Mouse (Mus musculus) left cerebral cortex, adult 8-10 months (tissue): ENCODE measurements around the gene Galnt2. TPM values are rescaled to one million over a fixed set of nuclear protein-coding genes. Genes with fewer than 3 reads are reported as not detected.

Experiments used
- DNase-seq, 2 experiments: peaks; one replicate each; pipeline ENCODE4 v3.0.0; 2022; ENCODE audit warnings: low spot score in 2 of 2
- total RNA-seq, 4 experiments: library from RNA; stranded (reverse); gene quantifications; 2 replicates each; pipeline ENCODE4 v1.2.4; 2022

Galnt2 gene
- total RNA-seq, 4 experiments from 2014 or later, result 34.5 to 49.5 (median 39.8) TPM

DNA sequence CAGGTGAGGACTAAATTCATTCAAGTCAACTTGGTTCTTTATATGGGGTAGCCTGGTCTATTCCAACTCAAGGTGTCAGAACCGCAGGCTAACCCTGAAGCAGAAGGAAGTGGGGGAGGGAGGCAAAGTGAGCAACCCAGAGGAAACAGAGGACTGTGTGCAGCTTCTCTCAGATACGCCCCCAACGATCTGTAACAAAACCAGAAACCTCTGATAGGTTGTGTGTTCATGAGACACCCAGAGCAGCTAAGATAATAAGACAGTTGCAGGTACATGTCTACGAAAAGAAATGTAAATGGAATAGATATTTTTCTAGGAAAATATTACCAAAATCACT lies 88.1 kb downstream of the Galnt2 start:
- no peak for DNase-seq

DNA sequence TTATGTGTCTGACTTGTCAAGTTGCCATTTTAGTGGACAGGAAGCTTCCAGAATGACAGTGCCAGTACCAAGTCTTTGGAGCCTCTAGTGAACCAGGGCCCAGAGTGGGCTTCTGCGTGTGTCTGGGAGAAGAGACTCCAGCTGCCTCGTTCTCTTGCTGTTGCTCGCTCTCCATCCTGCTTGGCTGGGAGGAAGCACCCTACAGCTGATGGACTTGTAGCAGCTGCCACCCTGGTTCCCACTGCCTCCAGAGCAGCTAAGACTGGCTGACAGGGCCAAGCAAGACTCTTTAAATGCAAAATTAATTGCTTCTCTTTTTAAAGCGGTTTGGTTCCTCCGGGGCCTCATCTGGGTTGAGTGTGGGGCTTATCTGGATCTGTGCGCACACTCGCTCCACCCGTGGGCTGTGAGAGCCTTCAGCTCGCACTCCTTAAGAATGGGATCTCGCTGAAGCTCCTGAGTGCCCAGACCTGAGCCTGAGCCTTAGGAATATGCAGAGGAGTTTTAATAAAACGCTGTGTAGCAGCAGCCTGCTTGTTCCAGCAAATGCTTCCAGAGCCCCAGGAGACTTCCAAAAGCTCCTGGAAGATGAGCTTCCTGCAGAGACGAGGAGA lies 90.1 kb downstream of the Galnt2 start:
- no peak for DNase-seq

DNA sequence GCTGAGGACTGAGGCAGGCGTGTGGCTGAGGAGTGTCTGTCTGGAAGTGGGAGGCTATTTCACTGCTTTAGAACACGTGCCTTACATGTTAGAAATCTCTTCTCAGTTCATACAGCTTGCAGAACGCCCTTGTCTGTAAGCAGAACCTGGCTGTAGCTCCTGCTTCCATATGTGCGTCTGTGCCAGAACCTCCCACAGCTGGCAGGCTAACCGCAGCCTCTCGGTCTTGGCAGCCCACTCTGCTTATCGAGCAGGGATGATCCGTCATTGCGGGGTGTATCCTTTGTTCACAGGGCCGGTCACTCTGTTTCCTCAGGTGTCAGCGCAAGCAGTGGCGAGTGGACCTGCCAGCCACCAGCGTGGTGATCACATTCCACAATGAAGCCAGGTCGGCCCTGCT lies 92.2 kb downstream of the Galnt2 start:
- peak in 1 of 2 experiments; percentile 71 for DNase-seq

DNA sequence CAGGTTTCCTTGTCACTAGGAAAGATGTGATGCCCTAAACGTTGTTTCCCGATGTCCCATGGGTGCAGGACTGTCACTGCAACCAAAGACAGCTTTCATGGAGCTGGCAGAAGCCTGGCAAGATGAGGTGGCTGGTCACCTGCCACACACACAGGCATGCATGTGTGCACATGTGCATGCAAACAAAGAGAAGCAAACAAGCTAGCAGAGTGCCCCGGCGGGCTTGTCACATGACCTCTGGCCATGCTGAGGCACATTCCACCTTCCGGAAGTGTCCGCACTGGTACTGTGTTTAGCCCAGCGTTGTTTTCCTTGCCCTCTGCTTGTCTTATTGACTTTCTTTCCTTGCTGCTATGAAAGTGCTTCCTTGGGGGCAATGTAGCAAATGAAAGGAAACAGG lies 97.1 kb downstream of the Galnt2 start:
- DNase-seq, result no peak

DNA sequence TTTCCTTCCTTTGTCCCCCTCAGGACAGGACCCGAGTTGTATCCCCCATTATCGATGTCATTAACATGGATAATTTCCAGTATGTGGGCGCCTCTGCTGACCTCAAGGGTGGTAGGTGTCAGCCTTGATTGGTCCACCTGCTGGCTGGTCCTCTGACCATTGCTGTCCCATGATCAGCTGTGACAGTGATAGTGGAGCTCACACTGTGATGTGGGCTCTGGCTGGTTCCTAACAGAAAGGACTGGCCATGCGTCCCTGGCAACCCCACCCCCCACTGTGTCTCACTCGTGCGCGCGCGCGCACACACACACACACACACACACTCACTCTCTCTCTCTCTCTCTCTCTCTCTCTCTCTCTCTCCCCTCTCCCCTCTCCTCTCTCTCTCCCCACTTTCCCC lies 98.5 kb downstream of the Galnt2 start:
- DNase-seq, result no peak

DNA sequence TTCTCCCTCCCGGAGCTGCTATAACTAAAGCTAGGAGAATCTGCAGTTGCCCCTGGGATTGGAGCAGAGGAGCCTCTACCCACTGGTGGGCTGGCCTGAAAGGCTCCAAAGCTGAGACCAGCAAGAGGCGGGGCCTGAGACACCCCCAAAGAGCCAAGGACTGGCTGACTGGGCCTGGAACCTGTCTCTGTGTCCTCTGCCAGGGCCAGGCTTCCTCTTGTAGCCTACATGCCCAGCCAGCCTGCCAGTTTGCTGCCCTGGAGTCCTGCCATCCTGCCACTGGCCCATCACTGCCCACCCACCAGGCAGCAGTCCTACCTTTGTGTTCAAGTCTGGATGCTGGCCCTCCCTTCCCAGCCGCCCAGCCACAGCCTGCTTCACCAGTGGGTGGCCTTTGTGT lies 99.2 kb downstream of the Galnt2 start:
- DNase-seq, result peak in 1 of 2 experiments; percentile 47

DNA sequence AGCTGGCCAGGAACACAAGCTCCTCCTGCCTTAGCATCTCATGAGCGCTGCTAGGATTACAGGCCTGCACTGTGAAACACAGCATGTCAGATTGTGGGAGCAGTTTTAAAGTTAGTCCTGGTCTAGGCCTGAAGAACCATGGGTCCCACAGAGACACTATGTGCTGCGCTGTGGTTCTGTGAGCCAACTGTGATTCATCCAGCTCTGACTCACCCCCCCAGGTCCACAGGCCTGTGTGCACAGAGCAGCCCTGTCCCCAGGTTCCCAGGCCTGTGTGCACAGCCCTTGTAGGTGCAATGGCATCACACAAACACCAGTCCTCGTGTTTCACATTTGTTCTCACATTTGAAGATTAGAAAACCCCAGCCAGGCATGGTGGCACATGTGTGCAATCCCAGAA lies 99.9 kb downstream of the Galnt2 start:
- no peak for DNase-seq

DNA sequence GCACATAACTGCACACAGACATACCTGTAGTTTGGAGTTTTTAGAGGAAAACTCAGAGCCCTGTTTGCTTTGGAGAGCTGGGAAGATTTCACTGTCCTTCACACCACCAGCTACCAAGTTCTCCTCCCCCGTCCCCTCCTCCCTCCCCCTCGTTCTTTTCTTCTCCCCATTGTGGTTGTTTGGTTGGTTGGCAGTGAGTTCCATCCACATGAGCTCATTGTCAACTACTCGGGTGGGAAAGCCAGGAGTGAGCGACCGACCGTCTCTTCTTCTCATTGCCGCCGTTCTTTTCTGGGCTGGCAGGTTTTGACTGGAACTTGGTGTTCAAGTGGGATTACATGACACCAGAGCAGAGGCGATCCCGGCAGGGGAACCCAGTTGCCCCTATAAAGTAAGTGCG lies 100.5 kb downstream of the Galnt2 start:
- DNase-seq, result no peak

DNA sequence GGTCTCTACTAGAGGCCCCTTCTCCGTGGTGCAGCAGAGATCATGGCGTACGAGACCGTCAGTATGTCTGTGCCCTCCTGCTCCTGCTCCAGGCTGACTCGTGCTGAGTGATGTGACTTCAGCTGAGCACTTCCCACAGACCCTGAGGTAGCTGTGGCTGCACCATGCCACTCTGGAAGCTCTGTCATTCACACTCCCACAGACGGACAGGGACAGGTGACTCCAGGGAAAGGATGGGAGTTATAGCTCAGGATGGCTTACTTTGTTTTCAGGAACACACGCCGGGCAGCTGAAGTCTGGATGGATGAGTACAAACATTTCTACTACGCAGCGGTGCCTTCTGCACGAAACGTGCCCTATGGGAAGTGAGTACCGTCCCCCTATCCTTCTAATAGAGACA lies 105.1 kb downstream of the Galnt2 start:
- no peak for DNase-seq

DNA sequence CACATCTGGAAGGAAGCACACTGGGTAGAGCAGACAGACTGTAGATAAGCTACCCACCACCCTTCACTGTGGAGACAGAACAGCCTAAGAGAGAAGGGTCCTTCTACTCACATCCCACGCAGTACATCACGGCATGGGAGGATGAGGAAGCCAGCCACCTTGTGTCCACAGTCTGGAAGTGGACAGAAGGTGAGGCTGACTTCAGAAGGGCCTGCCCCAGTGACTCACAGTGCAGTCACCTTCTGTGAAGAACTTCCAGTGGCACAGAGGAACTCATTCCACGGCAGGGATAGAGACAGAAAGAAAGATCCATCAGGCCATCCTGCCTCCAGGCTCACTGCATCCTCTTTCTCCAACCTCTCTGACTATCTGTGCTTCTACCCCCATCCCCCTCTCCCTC lies 108.6 kb downstream of the Galnt2 start:
- no peak for DNase-seq

DNA sequence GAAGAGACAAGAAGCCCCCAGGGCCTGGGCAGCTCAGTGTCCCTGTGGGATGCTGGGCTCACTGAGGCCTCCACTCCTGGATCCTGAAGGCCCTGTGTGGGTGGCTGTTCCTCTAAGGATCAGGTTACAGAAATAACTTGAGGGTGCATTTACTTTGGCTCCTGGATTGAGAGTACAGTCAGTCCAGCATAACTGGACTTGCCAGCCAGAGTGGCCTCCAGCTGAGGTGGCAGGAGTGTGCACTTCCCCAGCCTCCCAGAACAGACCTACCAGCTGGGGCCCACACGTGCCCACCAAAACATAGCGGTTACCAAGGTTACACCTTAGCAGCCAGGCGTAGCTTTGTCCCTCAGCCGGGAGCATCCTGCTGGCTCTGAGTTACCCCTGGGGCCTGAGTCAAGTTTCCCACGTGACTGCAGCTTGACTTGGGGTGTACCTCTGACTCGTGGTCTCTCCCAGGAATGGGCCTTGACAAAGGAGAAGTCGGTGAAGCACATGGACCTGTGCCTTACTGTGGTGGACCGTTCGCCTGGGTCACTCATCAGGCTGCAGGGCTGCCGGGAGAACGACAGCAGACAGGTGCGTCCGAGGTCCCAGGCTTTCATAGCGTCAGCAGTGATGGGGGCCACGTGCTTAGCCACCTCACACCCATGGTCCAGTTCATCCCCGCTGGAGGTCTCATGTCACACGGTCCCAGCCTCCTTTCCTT lies 109.3 kb downstream of the Galnt2 start:
- DNase-seq, result no peak

DNA sequence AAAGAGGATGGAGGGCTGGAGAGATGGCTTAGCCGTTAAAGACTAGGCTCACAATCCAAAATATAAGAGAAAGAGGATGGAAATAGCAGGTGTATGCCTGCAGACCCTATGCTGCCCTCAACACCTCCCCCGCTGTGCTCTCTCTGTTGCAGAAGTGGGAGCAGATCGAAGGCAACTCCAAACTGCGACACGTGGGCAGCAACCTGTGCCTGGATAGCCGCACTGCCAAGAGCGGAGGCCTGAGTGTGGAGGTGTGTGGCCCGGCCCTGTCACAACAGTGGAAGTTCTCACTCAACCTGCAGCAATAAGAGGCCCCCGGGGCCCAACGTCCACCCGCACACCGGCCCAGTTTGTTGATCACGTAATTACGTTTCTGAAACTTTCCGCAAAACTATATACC lies 112.0 kb downstream of the Galnt2 start:
- DNase-seq, result peak in 1 of 2 experiments; percentile 43

DNA sequence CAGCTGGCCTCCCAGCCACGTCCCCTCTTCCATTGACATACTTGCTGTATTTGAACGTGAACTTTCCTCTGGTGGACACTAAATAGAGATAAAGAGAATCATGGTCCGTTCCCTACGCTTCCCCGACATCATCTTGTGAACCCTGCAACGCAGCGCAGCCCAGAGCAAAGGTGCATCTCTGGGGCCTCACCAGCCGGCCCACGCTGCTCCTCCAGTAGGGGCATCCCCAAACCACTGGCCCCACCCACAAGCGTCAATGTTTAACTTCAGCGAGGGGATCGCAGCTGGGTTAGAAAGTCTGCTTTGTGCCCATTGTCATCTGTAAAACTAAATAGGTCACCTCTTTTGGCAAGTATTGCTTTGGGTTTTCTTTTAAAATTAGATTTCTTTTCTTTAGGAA lies 112.8 kb downstream of the Galnt2 start:
- no peak for DNase-seq

DNA sequence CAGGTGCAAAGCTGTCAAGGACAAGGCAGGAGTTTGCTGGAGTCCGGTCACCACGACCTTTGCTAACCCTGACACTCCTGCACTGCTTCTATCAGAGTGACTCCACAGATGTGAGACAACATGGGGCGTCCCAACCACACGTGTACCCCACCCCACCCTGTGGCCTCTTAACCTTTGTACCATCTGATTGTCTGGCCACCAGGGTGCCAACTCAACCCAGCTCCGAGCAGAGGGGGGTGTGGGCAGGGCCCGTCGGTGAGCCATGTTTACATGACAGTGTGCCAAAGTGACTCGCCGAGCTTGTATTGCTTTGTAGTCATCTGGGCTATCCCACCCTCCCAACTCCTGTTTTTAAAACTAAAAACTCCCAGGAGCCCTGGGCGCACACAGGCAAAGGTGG lies 113.9 kb downstream of the Galnt2 start:
- DNase-seq, result no peak

DNA sequence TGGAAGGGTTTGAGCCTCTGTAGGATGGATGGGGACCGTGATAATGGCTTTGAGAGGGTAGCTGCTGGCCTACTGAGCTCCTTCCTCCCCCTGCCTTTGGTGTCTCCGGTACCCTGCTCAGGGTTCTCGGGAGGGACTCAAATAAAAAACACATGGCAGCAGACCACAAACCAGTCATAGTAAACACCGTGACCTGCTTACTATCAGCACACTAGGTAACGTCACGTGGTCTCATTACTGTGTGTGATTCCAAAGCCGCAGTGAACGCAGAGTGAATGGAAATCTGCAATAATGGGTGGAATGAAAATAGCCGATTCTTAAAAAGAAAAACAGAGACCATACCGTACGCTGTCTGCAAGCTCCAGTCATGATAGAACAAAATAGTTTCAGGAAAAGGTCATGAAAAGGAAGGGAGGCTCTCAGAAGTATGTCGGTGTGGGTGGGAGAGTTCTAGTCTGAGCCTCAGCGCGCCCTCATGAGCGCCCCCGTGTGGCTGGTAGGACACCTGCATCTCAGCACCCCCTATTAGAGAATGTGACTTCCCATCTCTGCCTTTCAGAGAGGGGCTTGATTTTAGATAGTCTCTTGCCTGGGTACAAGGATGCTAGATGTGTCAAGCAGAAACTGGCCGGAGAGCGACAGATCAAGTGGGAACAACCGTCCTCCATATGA lies 115.8 kb downstream of the Galnt2 start:
- peak in 1 of 2 experiments; percentile 36 for DNase-seq

DNA sequence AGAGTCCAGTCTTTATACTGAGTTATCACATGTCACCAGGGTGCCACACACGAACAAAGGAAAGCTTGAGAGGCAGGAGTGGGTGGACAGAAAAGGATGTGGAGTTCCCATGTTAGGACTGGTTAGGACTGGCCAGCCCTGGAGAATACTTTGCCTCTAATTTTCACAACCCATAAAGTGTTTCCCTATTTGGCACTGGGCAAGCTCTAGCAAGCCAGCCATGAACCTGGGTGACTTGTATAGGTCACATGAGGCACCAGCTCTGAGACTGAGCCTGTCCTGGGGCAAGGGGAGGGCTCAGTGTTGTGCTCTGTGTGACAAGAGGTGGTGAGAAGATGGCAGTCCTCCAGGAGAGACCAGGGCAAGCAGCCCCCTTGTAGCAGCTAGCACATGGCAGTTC lies 116.9 kb downstream of the Galnt2 start:
- no peak for DNase-seq

DNA sequence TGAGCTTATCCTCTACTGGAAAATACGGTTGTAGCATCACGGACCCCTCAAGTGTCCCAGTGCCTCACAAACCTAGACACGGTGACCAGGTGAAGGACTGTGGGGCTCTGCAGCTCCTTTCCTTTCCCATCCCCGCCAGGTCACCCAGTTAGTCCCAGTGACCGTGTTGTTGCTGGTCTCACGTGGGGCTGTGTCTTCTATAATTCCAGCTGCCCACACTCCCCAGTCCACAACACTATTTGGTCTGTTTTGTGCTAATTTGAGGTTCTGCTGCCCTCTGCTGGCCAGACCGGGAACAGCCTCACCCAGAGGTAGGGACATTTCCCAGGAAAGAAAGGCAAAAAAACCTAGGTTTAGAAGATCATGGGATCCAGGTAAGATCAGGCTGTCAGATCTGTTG lies 118.5 kb downstream of the Galnt2 start:
- DNase-seq, result peak in 1 of 2 experiments; percentile 98

DNA sequence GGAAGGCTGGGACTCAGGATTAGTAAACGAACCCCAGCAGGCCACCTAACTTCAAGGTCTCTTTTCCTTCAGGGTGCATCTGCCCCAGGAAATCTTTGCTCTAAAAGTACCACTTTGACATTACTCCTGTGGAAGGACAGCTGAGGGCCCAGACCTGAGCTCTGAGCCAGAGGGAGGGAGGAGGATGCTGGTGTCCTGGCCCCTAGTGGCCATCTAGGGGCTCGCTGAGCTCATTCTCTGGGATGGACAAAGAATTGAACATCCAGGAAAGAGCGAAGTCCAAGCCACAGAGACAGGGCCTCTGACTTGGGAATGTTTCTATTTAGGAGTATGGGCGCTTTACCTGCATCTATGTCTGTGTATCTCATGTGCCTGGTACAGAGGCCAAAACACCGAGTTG lies 120.4 kb downstream of the Galnt2 start:
- no peak for DNase-seq

DNA sequence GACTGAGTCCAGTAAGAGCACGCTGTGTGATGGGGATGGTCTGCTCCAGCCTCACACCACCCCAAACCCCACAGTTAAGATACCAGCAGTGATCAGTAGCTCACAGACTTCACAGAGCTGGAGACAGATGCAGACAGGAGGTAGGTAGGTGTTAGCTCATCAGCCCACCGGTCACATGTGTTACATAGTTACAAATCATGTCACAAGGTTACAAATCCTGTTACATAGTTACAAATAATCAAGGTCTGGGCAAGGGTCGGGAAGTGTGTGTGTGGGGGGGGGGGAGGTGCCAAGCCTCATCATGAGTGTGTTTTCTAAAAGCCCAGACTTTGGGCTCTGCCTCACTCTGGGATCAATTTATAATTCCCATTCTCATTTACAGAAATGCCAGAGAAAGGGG lies 129.7 kb downstream of the Galnt2 start:
- DNase-seq, result no peak

DNA sequence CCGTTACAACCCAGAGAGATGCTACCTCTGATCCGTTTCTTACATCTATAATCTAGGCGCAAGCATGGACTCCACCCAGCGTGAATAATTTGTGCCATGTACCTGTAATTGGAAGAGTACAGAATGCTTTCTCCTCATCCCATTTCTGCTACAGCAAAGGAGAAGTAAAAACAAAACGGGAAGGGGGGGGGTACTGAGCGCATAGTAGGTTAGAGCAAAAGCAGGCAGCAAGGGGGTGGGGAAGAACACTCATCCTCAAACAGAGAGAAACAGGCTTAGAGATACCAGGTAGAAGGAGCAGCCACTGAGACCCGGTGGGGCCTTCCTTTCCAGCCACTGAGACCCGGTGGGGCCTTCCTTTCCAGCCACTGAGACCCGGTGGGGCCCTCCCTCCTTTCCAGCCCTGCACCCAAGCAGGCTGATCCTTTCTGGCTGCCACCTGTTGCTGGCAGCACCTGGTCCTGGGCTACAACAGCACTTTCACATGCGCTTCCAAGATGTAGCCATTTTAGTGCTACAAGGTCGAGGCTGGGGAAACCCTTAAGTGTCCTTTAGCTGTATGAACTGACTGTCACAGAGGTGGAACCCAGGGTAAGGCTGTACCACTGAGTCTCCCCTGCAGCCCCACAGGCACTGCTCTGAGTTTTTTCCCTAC lies 130.7 kb downstream of the Galnt2 start:
- DNase-seq, result no peak

DNA sequence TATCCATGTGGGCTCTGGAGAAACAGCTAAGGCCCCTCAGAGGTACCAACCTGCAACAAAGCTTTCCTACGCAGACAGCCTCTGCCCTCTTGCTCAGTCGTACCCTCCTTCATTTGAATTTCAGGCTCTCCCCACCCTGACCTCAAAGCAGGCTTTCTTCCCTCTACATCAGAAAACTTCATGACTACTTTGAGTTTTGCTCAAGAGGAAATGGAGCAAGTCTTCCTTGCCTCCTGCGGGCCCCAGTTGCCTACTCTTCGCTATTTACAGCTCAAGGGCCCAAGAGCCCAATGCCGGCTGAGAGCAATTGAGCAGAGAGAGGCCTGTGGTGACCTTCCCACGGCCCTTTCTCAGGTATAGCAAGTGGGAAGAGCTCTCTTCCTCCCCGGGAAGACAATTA lies 131.4 kb downstream of the Galnt2 start:
- DNase-seq, result no peak

DNA sequence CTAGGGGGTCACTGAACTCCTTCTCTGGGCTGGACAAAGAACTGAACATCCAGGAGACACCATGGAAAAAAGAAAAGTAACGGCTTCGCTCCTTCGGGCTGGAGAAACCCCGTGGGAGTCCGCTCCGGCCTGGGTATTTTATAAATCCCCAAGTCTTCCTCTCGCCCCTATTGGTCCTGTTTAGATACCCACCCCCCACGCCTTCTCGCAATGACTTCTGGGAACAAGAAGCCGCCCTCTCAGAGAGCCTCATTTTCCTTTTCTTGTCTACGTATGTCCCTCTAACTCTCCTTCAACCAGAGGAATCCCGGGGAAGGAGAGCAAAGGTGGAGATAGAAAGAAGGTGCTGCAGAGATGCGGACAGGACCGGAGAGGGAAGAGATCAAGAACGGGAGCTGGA lies 132.1 kb downstream of the Galnt2 start:
- no peak for DNase-seq
